Mouse (Mus musculus): ENCODE data around the gene Adk. TPM values are rescaled to one million over a fixed set of nuclear protein-coding genes. Genes with fewer than 3 reads are reported as not detected.

Gene Adk
- total and polyA plus RNA-seq, 3 experiments: 104 to 253 (median 212) TPM

GRCm38 (mm10) chr14:21069594-21069993, 17.2 kb downstream of the Adk start:
- peaks cover 6% of the 10 kb centered on the region for H3K4me1 ChIP-seq (ENCODE audit: control insufficient read depth, insufficient read depth, low read length)
- DNase-seq: no peak
- H3K27me3 ChIP-seq (ENCODE audit: control insufficient read depth, insufficient read depth, low read length): no peaks in the 10 kb centered on the region
- no peak overlapping the region for H3K27ac ChIP-seq
- TF ChIP-seq CTCF (IDR thresholded peaks at IDR 0.05): peak; percentile 41
- no peak for TF ChIP-seq EP300 (IDR thresholded peaks at IDR 0.05; ENCODE audit: insufficient read depth, low read depth, low read length)
- peaks cover 2% of the 10 kb centered on the region; the same call in 1 of the 2 replicates for H3K36me3 ChIP-seq (ENCODE audit: control insufficient read depth, insufficient read depth, low read length)
- no peak overlapping the region for H3K4me3 ChIP-seq
- intact Hi-C loops (cut with DNase I): no loop called here
- H3K9ac ChIP-seq (ENCODE audit: low read depth, low read length): no peak overlapping the region
- 0 out of 2 replicates have a peak, but pooled peaks cover 2% of the 10 kb centered on the region for H3K79me2 ChIP-seq (replicated peaks; ENCODE audit: control insufficient read depth, insufficient read depth, low read length)
- WGBS: 82% methylated on average over 5 of the region's 5 CpGs

GRCm38 (mm10) chr14:21073981-21074380, 21.6 kb downstream of the Adk start:
- Histone ChIP-seq H3K27ac (peak overlapping the region; percentile 3; the same call in 1 of the 2 replicates), H3K4me1 (ENCODE audit: control insufficient read depth, insufficient read depth, low read length) (peaks cover 5% of the 10 kb centered on the region), H3K36me3 (ENCODE audit: control insufficient read depth, insufficient read depth, low read length) (peaks cover 2% of the 10 kb centered on the region), H3K79me2 (replicated peaks; ENCODE audit: control insufficient read depth, insufficient read depth, low read length) (peaks cover 3% of the 10 kb centered on the region; the same call in 1 of the 2 replicates), H3K4me3 (no peak overlapping the region), H3K9ac (ENCODE audit: low read depth, low read length) (no peak overlapping the region), H3K27me3 (ENCODE audit: control insufficient read depth, insufficient read depth, low read length) (no peaks in the 10 kb centered on the region)
- no peak for TF ChIP-seq CTCF (IDR thresholded peaks at IDR 0.05)
- no peak for TF ChIP-seq POLR2A (IDR thresholded peaks at IDR 0.05; ENCODE audit: insufficient read depth, low read depth, low read length)
- TF ChIP-seq EP300 (IDR thresholded peaks at IDR 0.05; ENCODE audit: insufficient read depth, low read depth, low read length): no peak
- intact Hi-C loops (cut with DNase I): no loop called here
- WGBS: 58% methylated on average over 3 of the region's 3 CpGs
- no peak for DNase-seq

- no peak for DNase-seq
- Histone ChIP-seq H3K4me3 (no peak overlapping the region; the same call in 1 of the 2 replicates), H3K36me3 (ENCODE audit: control insufficient read depth, insufficient read depth, low read length) (peaks cover 2% of the 10 kb centered on the region), H3K27ac (peak overlapping the region; percentile 88), H3K79me2 (replicated peaks; ENCODE audit: control insufficient read depth, insufficient read depth, low read length) (peaks cover 1% of the 10 kb centered on the region; the same call in 1 of the 2 replicates), H3K4me1 (ENCODE audit: control insufficient read depth, insufficient read depth, low read length) (peaks cover 5% of the 10 kb centered on the region), H3K27me3 (ENCODE audit: control insufficient read depth, insufficient read depth, low read length) (no peaks in the 10 kb centered on the region), H3K9ac (ENCODE audit: low read depth, low read length) (no peak overlapping the region)
- 58% methylated on average over 11 of the region's 11 CpGs for WGBS
- no peak for TF ChIP-seq EP300 (IDR thresholded peaks at IDR 0.05; ENCODE audit: insufficient read depth, low read depth, low read length)
- no peak for TF ChIP-seq POLR2A (IDR thresholded peaks at IDR 0.05; ENCODE audit: insufficient read depth, low read depth, low read length)
- TF ChIP-seq CTCF (IDR thresholded peaks at IDR 0.05): no peak
- intact Hi-C loops (cut with DNase I): loop anchor here (1.0 kb wide), 1 partner anchor 21 kb away; no protein-coding TSS in a partner anchor
These were observed 22.3 kb downstream of the Adk start for GRCm38 (mm10) chr14:21074398-21075320.

GRCm38 (mm10) chr14:21075751-21076500, 23.6 kb downstream of the Adk start:
- Histone ChIP-seq H3K4me1 (ENCODE audit: control insufficient read depth, insufficient read depth, low read length) (peaks cover 5% of the 10 kb centered on the region), H3K27ac (peak overlapping the region; percentile 88), H3K4me3 (peak overlapping the region; percentile 62), H3K79me2 (replicated peaks; ENCODE audit: control insufficient read depth, insufficient read depth, low read length) (peaks cover 1% of the 10 kb centered on the region; the same call in 1 of the 2 replicates), H3K9ac (ENCODE audit: low read depth, low read length) (peak overlapping the region; percentile 63), H3K27me3 (ENCODE audit: control insufficient read depth, insufficient read depth, low read length) (no peaks in the 10 kb centered on the region), H3K36me3 (ENCODE audit: control insufficient read depth, insufficient read depth, low read length) (peaks cover 5% of the 10 kb centered on the region)
- DNase-seq: peak; percentile 96 to 97
- intact Hi-C loops (cut with DNase I): loop anchor here (1.0 kb wide), 1 partner anchor 23 kb away; no protein-coding TSS in a partner anchor
- under 1% methylated on average over 59 of the region's 59 CpGs for WGBS
- TF ChIP-seq EP300 (IDR thresholded peaks at IDR 0.05; ENCODE audit: insufficient read depth, low read depth, low read length): 0 out of 2 replicates have a peak, but pooled peaks have one; percentile 45
- peak; percentile 80 for TF ChIP-seq POLR2A (IDR thresholded peaks at IDR 0.05; ENCODE audit: insufficient read depth, low read depth, low read length)
- TF ChIP-seq CTCF (IDR thresholded peaks at IDR 0.05): peak; percentile 33

GRCm38 (mm10) chr14:21076501-21077194, 24.3 kb downstream of the Adk start:
- Histone ChIP-seq H3K36me3 (ENCODE audit: control insufficient read depth, insufficient read depth, low read length) (peaks cover 5% of the 10 kb centered on the region), H3K79me2 (replicated peaks; ENCODE audit: control insufficient read depth, insufficient read depth, low read length) (peaks cover 1% of the 10 kb centered on the region; the same call in 1 of the 2 replicates), H3K9ac (ENCODE audit: low read depth, low read length) (peak overlapping the region; percentile 61), H3K27ac (peak overlapping the region; percentile 88), H3K4me1 (ENCODE audit: control insufficient read depth, insufficient read depth, low read length) (peaks cover 5% of the 10 kb centered on the region), H3K27me3 (ENCODE audit: control insufficient read depth, insufficient read depth, low read length) (no peaks in the 10 kb centered on the region), H3K4me3 (peak overlapping the region; percentile 62)
- no peak for DNase-seq
- intact Hi-C loops (cut with DNase I): no loop called here
- TF ChIP-seq CTCF (IDR thresholded peaks at IDR 0.05): no peak
- no peak for TF ChIP-seq POLR2A (IDR thresholded peaks at IDR 0.05; ENCODE audit: insufficient read depth, low read depth, low read length)
- TF ChIP-seq EP300 (IDR thresholded peaks at IDR 0.05; ENCODE audit: insufficient read depth, low read depth, low read length): no peak
- WGBS: 30% methylated on average over 7 of the region's 7 CpGs

All from heart, adult 2 months (tissue).